Mouse (Mus musculus) cerebellum, postnatal 25 days (tissue): ENCODE data around the gene Kctd3.
A peak's percentile ranks its signal among the peaks of the same experiment; 100 is the strongest.

ENCODE experiments used
- DNase-seq, 2 experiments: peaks; one replicate each; pipeline ENCODE4 v3.0.0; 2021; ENCODE audit warnings: mixed read lengths in 2 of 2

Gene Kctd3

DNA sequence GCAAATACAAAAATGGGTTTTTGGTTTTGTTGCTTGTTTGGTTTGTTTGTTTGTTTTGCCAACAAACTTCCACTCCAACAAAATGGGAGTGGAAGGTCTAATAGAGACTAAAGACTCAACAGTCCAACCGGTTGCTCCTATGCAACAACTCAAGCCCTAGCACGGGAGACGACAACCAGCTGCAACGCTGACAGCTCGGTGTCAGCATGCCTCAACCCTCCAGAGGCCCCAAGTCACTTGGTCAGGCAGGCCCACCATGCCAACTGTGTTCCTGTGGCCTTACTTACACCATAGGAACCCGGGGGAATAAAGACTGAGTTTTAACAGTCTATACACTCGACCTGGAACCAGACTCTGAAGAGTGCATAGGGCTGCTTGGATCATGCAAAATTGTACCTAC lies 815 bp downstream of the Kctd3 start:
- DNase-seq = peak in 1 of 2 experiments; percentile 30

DNA sequence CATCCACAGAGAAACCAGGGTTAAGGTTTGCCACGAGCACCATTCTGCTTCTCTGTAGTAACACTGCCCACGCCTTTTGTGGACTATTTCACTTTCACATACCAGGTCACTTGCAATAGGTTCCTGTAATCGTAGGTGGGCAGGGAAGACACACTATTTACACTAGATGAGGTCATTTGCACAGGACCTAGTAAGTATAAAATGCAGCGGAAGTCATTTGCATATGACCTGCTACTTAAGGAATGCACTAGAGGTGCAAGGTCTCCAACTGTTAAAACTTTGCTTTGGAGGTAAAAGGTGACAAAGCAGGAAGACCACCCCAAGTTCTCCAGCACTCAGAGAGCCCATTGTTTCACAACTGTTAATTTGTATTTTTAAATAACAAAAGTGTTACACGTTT lies 1.4 kb downstream of the Kctd3 start:
- no peak for DNase-seq

- DNase-seq = no peak
Measured at GRCm38 (mm10) chr1:189004774-189005173, 2.9 kb downstream of the Kctd3 start.

- DNase-seq = no peak
Measured at GRCm38 (mm10) chr1:189001815-189002214, 5.8 kb downstream of the Kctd3 start.

DNA sequence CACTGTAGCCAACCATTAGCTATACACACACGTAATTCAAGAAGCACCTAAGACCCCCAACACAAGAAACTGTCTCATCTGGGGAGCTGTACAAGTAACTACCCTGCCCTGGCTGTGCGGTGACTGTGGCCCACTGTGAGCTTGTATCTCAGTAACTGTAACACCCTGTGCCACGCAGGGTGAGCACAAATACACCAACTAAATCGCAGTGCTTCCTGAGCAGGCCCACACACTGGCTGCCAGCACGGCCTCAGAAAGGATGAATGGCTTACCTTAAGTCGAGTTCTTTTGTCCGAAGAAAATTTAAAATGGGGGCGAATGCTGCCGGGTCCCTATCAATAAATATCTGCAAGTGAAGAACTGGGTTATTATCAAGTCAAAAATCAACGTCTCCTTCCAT lies 7.7 kb downstream of the Kctd3 start:
- DNase-seq = no peak

DNA sequence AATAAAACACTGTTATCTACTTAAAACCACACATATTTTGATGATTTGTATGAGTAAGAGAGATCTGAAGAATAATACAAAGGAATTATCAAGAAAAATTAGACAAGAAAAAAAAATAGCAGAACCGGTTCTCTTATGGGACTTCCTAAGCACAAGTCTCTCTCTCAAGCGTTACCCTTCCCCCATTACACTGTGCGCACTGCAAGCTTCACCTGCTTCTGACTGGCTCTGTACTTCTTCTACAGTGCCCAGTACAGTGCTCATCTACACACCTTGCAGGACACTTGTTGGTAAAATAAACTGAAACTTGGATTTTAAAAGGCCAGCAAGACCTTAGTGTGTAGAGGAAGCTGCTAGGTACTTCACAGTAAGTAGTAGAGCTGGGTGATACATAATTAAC lies 9.7 kb downstream of the Kctd3 start:
- DNase-seq = no peak

DNA sequence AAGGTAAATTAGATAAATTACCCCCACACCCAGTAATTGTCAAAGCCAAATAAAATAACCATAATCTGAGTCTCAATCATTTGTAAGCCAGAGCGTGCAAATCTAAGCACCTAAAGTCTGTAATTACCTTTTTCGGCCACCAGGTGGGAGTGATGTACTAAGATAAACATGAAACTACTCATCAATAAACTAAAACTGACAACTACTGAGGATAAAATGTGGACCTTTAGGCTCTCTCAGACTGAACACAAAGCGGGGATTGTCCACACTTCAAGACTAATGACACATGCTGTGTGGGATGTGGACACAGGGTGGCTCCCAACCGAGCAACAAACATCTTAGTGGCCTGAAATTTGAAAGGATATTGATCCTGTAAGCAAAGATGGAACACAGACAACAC lies 14.4 kb downstream of the Kctd3 start:
- peak in 1 of 2 experiments; percentile 57 for DNase-seq

GRCm38 (mm10) chr1:188980050-188980449 lies 27.6 kb downstream of the Kctd3 start:
- DNase-seq = peak; percentile 65 to 76

DNA sequence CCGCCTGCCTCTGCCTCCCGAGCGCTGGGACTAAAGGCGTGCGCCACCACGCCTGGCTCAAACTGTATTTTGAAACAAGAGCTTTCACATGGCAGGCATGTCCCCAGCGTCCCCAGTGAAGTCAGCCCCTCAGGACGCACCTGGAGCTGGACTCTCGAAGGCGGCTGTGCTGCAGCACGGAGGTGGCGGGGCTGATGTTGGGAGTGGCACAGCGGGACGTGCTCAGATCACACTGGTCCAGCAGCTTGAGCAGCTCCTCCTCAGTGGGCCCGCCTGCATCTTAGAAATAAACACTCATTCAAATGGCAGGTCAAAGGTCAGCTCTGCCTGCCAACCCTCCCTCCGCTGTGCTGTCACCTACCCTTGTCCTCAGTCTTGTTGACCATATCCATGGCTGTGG lies 33.7 kb downstream of the Kctd3 start:
- DNase-seq = no peak

GRCm38 (mm10) chr1:188973078-188973477 lies 34.6 kb downstream of the Kctd3 start:
- no peak for DNase-seq

DNA sequence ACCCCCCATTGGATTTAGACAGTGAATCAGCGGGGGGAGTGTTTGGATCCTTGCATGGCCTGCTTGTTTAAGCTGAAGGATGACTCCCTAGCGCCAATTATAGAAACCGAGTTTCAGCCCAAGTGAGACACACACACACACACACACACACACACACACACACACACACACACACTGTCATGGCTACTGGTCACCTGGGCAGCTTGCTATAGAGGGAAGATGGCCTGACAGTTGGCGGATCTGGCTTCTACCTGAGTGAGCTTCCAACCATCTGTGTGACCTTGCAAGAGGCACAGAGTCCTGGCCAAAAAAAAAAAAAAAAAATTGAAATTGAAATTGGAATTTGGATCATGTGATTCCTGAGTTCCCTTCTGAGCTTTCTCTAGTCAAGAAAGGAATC lies 55.1 kb downstream of the Kctd3 start:
- DNase-seq = peak; percentile 44 to 68

- no peak for DNase-seq
Measured at GRCm38 (mm10) chr1:188951091-188951490, 56.5 kb downstream of the Kctd3 start.

DNA sequence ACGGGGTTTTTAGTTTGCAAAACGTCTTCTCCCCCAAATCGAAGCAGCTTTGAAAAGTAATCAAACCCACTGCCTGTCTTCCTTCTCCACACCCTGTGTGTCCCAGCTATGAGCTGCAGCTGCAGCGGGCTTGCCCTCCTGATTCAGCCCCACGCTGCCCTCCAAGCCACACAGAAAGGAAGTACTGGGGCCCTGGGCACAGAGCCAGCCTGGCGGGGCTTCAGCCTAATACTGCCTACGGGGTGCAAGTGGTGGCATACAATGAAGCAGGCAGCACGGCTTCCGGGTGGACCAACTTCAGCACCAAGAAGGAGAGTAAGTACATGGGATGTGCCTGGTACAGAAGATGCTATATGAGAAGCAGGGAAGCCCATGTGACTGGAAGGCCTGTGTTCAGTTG lies 59.4 kb downstream of the Kctd3 start:
- peak in 1 of 2 experiments; percentile 50 for DNase-seq

GRCm38 (mm10) chr1:188947794-188948193 lies 59.8 kb downstream of the Kctd3 start:
- DNase-seq = peak in 1 of 2 experiments; percentile 45

DNA sequence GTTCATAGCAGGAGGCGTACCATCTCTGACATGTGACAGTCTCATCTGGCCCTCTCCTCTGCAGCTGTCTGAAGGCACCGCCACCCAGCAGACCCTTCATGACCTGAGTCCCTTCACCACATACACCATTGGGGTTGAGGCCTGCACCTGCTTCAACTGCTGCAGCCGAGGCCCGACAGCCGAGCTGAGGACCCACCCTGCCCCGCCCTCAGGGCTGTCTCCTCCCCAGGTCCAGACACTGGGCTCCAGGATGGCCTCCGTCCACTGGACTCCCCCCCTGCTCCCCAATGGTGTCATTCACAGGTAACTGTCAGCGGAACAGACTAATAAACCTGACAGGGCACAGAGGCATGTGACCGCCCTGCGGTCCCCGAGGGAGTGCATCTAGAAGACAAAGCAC lies 60.8 kb downstream of the Kctd3 start:
- no peak for DNase-seq

DNA sequence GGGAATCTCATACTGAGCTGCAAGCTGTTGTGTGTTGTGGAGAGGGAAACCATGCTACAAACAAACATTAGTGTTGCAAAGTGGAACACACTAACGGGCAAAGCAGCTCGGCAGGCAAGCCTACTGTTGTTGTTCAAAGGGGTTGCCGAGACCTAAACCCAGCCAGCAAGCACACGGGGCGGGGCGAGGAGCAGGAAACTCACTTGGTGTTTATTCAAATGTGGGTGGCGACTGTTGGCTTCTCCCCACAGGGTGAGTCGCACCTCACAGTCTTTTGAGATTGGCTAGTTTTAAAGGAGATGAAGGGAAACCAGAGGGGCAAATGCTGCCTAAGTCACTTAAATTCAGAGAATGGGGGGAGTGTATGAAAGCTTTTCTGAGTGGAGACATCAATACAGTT lies 62.3 kb downstream of the Kctd3 start:
- DNase-seq = no peak

DNA sequence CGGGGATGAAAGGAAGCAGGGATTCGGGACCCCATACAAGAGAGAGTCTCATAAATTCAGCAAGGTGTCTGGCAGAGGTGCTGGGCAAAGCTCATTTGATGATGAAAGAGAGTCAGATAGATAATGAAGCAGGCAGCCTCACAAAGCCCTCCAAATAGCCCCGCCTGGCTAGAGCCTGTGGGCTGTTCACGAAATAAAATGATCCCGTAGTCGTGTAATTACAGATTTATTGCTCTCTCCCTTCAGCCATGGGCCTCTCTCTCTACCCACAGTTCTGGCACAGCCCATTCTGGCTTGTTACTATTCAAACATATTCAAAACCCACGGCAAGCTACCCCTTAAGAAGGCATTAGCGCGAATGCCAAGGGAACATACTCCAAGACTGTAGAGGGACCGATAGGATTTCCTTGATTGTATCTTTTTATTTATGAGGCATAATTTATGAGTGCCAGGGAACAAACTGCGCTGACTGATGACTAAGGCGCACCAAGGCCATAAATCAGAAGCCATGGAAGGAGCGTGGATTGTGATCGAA lies 70.3 kb downstream of the Kctd3 start:
- no peak for DNase-seq
